9 mouse cellular contexts compared by ENCODE assay signal in the genomic region with DNA sequence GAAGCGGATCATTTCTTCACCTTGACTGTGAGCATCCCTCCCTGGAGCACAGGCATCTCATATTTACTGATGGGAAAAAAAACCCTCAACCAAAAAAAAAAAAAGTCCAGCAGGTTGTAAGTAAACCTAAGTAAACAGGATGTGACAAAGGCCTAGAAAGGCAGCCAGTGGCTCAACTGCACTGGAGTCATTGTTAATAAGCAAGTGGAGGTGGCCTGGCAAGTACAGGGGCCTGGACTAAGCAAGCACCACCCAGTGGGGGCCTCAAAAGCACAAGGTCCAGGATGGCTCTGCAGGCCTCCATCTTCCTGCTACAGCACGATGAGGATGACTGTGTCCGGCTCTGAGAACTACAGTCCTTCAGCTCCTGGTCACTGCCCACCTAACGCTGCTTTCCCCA.
DNase-seq lines count a peak whose midpoint lies in the region; ATAC-seq and TF ChIP-seq lines count a peak whose summit lies in the region.
"Had no signal": no experiment of that assay in that cellular context is flagged by ENCODE, and none has a peak within 500 bp of the region (broad histone marks: within the 10 kb centered on the region; RNA-seq: fewer than 3 reads in every experiment).

No protein-coding gene starts in this region.

- TF ChIP-seq EP300 in liver, postnatal 0 days (IDR thresholded peaks at IDR 0.05; ENCODE audit: low read depth): no peak

- no peak overlapping the region for H3K4me2 ChIP-seq in liver, embryonic 12.5 days
- no peak overlapping the region for H3K4me2 ChIP-seq in liver, postnatal 0 days (ENCODE audit: low read depth, low read length)
- no peak overlapping the region for H3K4me2 ChIP-seq in hindbrain, postnatal 0 days (ENCODE audit: low read depth, low read length)
- no peak overlapping the region for H3K4me2 ChIP-seq in stomach, embryonic 15.5 days

- ATAC-seq in liver, embryonic 12.5 days: no peak
- no peak for ATAC-seq in liver, postnatal 0 days
- no peak for ATAC-seq in hindbrain, postnatal 0 days
- 0 out of 2 replicates have a peak, but pooled peaks have one; percentile 44 for ATAC-seq in stomach, embryonic 15.5 days (ENCODE audit: insufficient read depth, low FRiP score, low read depth)

- no peaks in the 10 kb centered on the region for H3K27me3 ChIP-seq in liver, embryonic 12.5 days (replicated peaks)
- H3K27me3 ChIP-seq in liver, postnatal 0 days (ENCODE audit: insufficient read depth, low read length): no peaks in the 10 kb centered on the region
- no peaks in the 10 kb centered on the region for H3K27me3 ChIP-seq in forebrain, embryonic 10.5 days (ENCODE audit: poor library complexity, severe bottlenecking)
- no peaks in the 10 kb centered on the region for H3K27me3 ChIP-seq in hindbrain, postnatal 0 days (ENCODE audit: insufficient read depth, low read length)
- no peaks in the 10 kb centered on the region for H3K27me3 ChIP-seq in stomach, embryonic 15.5 days (replicated peaks)

- no peaks in the 10 kb centered on the region for H3K9me3 ChIP-seq in liver, embryonic 12.5 days (replicated peaks)
- H3K9me3 ChIP-seq in liver, postnatal 0 days (ENCODE audit: low read length): no peaks in the 10 kb centered on the region
- H3K9me3 ChIP-seq in forebrain, embryonic 10.5 days: no peaks in the 10 kb centered on the region
- no peaks in the 10 kb centered on the region for H3K9me3 ChIP-seq in hindbrain, postnatal 0 days (ENCODE audit: low read length)
- no peaks in the 10 kb centered on the region for H3K9me3 ChIP-seq in stomach, embryonic 15.5 days

- H3K36me3 ChIP-seq in liver, embryonic 12.5 days: no peaks in the 10 kb centered on the region
- H3K36me3 ChIP-seq in liver, postnatal 0 days (replicated peaks; ENCODE audit: insufficient read depth, low read length): no peaks in the 10 kb centered on the region
- H3K36me3 ChIP-seq in forebrain, embryonic 10.5 days (replicated peaks): peaks cover 43% of the 10 kb centered on the region
- no peaks in the 10 kb centered on the region for H3K36me3 ChIP-seq in hindbrain, postnatal 0 days (ENCODE audit: insufficient read depth, low read length)
- no peaks in the 10 kb centered on the region for H3K36me3 ChIP-seq in stomach, embryonic 15.5 days

- H3K9ac ChIP-seq in liver, embryonic 12.5 days: no peak overlapping the region
- no peak overlapping the region for H3K9ac ChIP-seq in liver, postnatal 0 days (replicated peaks)
- H3K9ac ChIP-seq in hindbrain, postnatal 0 days (replicated peaks; ENCODE audit: low read length): no peak overlapping the region
- no peak overlapping the region for H3K9ac ChIP-seq in stomach, embryonic 15.5 days

- H3K27ac ChIP-seq in liver, embryonic 12.5 days: peak overlapping the region; percentile 3; the same call in 1 of the 2 replicates
- H3K27ac ChIP-seq in liver, postnatal 0 days (ENCODE audit: low read depth): no peak overlapping the region
- H3K27ac ChIP-seq in forebrain, embryonic 10.5 days: peak overlapping the region; percentile 95
- H3K27ac ChIP-seq in hindbrain, postnatal 0 days: peak overlapping the region; percentile 64; the same call in 1 of the 2 replicates
- peak overlapping the region; percentile 83 for H3K27ac ChIP-seq in stomach, embryonic 15.5 days

- peaks cover 72% of the 10 kb centered on the region for H3K4me1 ChIP-seq in liver, embryonic 12.5 days
- H3K4me1 ChIP-seq in liver, postnatal 0 days (ENCODE audit: insufficient read depth): peaks cover 40% of the 10 kb centered on the region
- peaks cover 97% of the 10 kb centered on the region for H3K4me1 ChIP-seq in forebrain, embryonic 10.5 days
- peaks cover 15% of the 10 kb centered on the region for H3K4me1 ChIP-seq in hindbrain, postnatal 0 days (ENCODE audit: insufficient read depth, low read length)
- H3K4me1 ChIP-seq in stomach, embryonic 15.5 days: peaks cover 23% of the 10 kb centered on the region

- no peak overlapping the region for H3K4me3 ChIP-seq in liver, embryonic 12.5 days
- H3K4me3 ChIP-seq in liver, postnatal 0 days (ENCODE audit: low read depth, low read length): no peak overlapping the region
- H3K4me3 ChIP-seq in forebrain, embryonic 10.5 days: peak overlapping the region; percentile 28; the same call in 1 of the 2 replicates
- H3K4me3 ChIP-seq in hindbrain, postnatal 0 days (ENCODE audit: low read length): no peak overlapping the region
- H3K4me3 ChIP-seq in stomach, embryonic 15.5 days (replicated peaks): no peak overlapping the region

- DNase-seq in liver, postnatal 0 days: no peak
- no peak for DNase-seq in forebrain, embryonic 10.5 days (ENCODE audit: extremely low spot score, low spot score)
- no peak for DNase-seq in hindbrain, postnatal 0 days (ENCODE audit: low spot score)
- no peak for DNase-seq in adrenal gland, postnatal 10 days
- no peak for DNase-seq in embryo, embryonic 10 days (ENCODE audit: low spot score)
- DNase-seq: cerebellum, postnatal 14 days; gastrocnemius, postnatal 25 days had no signal

- 59% methylated on average over 4 of the region's 4 CpGs for WGBS in liver, embryonic 12.5 days (ENCODE audit: insufficient replicate concordance)
- 62% methylated on average over 4 of the region's 4 CpGs for WGBS in liver, postnatal 0 days (ENCODE audit: insufficient replicate concordance)
- 50% methylated on average over 4 of the region's 4 CpGs for WGBS in forebrain, embryonic 10.5 days
- WGBS in hindbrain, postnatal 0 days: 57% methylated on average over 4 of the region's 4 CpGs
- WGBS in stomach, embryonic 15.5 days: 59% methylated on average over 4 of the region's 4 CpGs

- no peak for TF ChIP-seq CTCF in liver, postnatal 0 days (IDR thresholded peaks at IDR 0.05; ENCODE audit: low read depth)
- no peak for TF ChIP-seq CTCF in hindbrain, postnatal 0 days (IDR thresholded peaks at IDR 0.05; ENCODE audit: low read depth)
